Mouse (Mus musculus) cerebellum, adult 9-10 months (tissue): ENCODE results near the gene Tmem210.
A peak's percentile ranks its signal among the peaks of the same experiment; 100 is the strongest.

Experiments
- DNase-seq: peaks from one replicate; pipeline ENCODE4 v3.0.0; 2022

The Tmem210 gene

DNA sequence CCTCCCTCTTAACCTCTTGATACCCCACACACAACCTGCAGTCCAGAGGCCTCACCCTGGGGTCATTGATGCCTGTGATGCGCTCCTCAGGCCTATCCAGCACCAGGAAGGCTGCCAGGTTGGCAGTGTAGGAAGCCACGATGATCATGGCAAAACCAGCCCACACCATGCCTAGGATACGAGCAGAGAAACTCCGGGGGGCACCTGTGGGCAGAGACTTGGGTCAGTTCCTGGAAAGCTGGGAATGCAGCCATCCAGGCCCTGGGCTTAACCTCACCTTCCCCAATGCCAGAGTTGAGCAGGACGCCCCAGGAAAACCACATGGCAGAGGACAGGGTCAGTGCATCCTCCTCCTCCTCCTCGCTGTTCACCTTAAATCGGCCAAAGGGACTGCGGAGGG lies 9.1 kb downstream of the Tmem210 start:
- peak; percentile 60 for DNase-seq

DNA sequence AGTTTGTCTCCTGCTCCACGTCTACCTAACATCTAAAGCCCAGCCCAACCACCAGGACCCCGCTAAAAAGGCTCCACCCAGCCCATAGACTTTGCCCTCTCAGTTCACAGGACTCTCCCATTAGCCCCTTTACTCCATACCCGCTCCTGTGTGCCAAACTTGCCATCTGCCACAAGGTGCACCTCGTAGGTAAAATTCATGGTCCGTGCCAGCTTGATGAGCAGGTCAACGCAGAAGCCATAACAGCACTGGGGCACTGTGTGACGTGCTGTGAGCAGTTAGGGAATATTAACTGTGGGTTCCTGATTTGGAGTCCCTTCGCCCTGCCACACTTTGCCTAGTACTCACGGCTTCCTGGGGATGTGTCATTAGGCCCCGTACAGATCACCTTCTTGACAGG lies 10.1 kb downstream of the Tmem210 start:
- peak; percentile 72 for DNase-seq

DNA sequence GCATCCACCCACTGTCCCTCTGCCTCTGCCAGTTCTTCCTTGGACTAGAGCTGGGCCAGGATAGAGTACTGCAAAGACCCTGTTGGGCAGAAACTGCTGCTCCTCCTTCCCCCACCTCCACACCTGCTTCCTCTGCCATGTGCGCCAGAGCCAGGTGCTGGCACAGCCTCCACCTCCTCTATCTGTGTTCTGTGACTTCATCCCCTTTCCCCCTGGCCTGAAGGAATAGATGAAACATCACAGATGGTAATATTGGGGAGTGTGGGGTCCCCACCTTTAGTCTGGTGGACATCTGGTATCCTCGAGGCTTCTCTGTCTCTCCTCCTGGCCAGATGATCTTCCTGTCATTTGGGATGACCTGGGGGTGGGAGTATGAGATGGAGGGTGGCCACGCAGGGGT lies 15.5 kb downstream of the Tmem210 start:
- DNase-seq = no peak

DNA sequence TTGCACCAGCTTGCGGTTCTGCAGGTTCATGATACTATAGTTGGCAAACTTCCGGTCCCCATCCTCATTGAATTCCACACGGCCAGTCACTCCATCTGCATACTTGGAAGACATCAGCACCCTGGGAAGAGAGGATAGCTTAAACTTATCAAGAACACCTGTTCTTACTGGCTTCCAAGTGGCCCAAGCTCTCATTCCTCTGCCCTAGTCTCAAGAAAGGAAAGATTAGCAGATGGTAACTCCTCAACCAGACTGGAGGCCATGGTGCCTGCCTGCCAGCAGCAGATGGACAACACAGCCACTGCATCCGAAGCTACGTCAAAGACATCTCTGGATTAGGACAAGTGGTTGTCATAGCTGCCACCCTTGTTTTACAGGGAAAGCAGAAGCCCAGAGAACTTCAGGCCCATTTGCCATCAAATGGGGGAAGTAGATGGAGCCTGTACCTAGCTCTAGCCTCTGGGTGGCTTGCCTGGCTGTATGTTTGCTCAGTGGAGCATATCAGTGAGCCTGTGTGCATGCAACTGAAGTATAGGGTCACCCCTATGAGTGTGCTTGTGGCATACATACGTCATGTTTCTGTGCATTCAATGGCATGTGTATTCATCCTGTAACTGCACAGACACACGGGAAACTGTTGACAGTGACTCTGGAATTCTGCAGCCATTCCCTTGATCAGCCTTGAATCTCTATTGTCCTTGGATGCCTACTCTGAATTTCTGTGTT lies 16.1 kb downstream of the Tmem210 start:
- peak; percentile 92 for DNase-seq

DNA sequence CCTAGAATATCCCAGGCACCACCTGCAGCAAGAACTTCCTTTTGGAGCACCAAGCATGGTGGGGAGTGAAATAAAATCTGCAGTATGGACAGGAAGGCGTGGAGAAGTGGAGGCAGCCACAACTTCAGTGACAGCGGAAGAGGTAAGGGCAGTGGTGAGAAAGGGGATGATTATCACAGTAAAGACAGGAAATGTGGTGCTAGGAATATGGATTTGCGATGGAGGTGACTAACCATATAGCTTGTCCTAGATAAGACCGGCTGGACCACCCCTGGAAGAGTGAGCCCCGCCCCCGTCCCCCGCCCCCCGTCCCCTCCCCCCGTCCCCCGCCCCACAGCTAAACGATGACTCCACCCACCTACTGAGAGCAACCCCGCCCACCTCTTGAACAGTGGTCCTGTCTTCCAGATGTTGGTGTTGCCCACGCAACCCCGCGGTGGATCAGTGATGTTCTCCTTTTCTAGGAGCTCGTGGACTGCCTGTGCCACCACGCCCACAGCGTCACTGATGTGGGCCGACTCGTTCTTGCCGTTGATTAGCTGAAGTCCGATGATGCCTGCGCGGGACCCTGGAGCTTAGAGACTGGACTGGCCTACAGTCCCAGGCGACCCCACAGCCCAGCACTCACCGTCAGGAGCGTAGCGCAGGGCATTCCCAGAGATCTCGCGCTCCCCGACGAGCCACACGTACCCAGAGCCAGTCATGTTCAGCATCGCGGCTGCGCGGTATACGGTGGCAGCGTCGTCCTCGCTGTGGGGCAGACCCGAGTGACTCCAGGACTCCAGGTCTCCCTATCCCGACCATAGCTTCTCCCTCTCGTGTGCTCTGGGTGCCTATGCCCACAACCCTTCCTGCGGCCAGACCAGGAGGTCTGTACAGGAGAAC lies 17.0 kb downstream of the Tmem210 start:
- no peak for DNase-seq

DNA sequence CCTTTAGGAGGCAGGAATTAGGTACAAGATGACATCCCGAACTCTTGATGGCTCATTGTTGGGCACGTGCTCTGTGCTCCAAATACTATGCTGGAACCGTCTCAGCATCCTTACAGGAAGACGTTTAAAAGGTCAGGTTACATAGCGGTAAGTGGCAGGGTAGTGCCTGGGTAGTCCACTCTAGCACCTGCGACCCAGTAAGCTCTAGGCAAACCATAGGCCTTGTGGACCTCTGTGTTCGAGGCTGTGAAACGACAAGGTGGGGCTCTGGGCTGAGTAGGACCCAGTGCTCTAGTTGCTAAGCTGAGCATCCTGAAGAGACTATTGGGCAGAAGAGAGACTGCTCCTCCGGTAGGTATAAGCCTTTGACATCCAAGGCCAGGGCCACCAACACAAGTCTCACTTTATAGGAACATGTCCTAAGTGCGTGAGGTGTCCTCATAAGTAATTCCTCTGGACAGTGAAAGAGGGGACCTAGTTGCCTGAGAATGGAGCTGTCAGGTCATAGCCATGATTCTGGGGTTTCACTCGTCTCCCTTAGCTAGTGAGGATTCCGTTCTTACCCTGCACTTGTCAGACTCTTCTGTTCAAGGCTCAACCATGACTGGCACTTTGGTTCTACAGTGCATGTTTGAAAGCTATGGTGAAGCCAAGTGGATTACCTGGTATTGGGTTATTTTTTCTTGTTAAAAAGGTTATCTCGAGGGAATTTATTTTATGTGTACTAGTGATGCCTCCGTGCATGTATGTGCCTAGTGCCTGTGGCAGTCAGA lies 17.8 kb downstream of the Tmem210 start:
- DNase-seq = no peak

DNA sequence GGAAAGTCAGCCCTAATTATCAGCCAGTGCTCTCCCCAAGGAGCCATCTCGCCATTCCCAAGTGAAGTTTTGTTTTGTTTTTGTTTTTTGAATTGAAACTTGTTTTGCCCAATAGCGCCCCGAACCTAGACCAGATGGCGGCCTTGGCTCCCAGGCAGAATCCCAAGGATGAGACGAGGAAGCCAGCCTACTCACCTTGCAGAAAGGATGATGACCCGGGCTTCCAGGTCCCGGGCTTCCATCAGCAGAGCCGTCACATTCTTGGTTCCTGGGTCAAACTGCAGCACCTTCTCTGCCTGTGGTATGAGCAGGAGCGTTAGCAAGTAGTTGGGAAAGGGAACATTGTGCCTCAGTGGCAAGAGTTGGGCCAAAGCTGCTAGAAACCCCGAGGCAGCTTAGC lies 22.2 kb downstream of the Tmem210 start:
- DNase-seq = no peak

DNA sequence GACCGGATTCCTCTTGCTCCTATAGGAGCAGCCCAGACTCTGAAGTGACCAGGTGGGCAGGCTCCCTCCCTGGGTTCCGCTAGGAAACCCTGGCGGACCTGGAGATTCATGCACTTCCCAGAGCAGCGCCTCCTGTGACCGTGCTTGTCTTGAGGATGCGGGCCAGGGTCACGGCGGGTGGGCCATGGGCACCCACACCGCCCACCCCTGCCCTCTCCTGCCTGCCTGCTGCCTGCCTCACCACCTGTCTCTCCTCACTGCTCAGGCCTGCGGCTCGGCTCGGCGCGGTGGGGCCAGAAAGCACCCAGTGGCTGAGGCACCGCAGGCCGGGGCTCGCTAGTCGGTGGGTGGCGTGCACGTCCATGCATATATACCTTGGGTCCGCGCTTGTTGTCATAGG lies 23.0 kb downstream of the Tmem210 start:
- DNase-seq = no peak

DNA sequence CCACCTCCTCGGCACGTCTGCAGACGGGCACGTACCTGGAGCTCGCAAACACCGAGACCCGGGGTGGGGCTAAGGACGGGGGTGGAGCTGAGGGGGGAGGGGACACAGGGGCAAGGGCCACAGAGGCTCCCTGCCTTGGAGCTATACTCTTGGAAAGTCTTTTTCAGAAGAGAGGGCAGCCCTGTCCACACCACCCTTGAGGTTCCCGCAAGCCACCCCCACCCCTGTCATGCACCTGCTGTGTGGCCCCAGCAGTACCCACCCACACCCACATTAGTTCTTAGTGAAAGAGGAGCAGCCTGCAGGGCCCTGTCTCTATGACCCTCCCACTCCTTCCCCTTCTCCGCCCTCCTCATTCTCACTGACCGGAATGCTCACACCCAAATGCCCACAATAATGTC lies 23.5 kb downstream of the Tmem210 start:
- DNase-seq = no peak

DNA sequence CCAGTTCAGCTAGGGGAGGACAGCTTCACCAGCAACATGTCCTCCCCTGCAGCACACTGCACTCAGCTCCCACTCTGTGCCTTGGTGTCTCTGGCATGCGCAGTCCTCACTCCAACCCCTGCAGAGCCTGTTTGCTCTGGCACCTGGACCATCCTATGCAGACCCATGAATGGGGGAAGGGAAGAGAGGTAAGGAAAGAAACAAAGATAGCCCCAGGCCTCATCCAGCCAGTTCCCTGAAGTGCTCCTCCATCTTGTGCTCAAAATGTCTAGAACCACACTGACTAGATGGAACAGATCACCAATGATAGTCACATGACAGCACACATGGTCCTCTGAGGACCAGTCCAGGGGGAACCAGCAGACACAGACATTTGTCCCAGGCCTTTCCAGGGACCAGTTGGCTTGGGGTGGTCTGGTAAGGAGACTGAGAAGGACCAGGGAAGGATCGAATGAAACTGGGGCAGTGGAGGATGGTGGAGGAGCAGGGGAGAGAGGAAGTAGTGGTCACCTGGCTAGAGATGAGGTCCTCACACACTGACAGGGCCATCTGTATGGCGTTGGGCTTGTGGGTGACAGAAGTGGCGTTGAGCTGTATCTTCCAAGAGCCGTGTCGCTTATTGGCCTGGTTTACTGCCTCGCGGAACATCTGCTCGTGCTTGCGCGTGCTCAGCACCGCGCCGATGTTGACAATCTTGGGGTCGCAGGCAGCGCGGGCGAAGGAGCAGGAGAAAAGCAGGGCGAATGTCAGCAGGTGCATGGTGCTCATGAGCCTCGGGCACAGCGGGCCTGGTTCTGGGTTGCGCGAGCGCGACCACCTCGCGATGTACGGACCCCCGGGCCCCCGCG lies 30.4 kb downstream of the Tmem210 start:
- DNase-seq = peak; percentile 79

DNA sequence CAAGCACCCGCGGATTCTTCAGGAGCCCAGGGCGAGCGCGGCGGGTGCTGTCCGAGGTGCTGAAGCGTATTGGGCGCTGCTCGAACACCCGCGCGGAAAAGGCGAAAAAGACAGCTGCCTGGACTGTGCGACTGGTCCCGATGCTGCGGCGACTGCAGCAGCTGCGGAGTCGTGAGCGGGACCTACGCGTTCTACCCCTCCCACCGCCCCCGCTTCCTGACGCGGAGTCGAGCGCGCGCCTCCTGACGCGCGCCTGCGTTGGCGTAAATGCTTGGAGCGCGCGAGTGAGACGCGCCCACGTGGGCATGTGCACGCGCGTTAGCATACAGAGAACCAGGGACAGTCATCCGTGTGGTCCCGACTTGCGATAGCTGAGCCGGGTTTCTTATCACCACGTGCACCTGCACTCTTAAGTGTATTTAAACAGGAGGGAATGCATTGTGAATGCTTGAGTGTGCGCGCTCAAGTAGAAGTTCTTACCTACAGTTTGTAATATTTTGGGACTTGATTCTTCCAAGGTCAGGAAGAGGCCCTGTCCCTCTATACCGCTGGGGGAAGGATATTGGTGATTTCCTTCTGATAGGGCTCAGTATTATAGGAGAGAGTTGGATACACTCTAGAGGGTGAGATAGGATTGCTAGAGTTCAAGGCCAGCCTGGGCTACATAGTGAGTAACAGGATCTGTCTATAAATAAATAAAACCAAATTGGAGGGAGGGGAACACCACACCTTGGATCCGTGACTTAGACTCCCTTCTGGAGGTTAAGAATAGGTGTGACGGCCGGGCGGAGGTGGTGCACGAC lies 31.2 kb downstream of the Tmem210 start, which contains the start of gene Grin1:
TSS of gene Grin1 (minus strand) at position 217 of the 803 bp plus-strand sequence.
- DNase-seq = peak; percentile 91

DNA sequence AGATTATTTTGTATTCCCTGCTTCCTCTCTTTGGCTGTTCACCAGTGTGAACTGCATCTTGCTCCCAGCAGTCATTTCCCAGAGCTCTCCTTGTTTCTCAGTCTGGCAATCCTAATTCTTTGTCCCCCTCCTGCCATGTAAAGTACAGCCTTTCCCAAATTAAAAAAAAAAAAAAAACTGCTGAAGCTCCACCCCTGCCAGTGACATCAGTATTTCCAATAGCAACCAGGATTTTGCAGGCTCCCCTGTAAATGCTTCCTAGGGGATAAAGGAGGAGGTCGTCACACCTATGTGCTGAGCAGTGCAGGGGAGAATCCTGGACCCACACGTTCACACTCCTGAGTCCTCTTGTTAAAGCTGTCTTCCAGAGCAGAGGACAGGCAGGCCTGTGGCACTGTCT lies 32.1 kb downstream of the Tmem210 start:
- DNase-seq = peak; percentile 46

DNA sequence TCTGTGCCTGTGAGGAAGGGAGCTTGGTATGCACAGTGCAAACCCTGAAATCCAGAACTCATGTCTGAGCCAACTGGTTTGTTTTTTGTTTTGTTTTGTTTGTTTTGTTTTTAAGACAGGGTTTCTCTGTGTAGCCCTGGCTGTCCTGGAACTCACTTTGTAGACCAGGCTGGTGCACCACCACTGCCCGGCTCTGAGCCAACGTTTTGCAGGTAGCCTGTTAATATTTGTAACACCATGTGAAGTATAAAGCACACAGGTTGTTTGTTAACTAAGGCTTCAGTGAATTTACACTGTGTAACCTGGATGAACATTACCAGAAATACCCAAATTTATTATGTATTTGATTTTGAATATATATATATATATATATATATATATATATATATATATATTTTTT lies 38.1 kb downstream of the Tmem210 start:
- DNase-seq = no peak

DNA sequence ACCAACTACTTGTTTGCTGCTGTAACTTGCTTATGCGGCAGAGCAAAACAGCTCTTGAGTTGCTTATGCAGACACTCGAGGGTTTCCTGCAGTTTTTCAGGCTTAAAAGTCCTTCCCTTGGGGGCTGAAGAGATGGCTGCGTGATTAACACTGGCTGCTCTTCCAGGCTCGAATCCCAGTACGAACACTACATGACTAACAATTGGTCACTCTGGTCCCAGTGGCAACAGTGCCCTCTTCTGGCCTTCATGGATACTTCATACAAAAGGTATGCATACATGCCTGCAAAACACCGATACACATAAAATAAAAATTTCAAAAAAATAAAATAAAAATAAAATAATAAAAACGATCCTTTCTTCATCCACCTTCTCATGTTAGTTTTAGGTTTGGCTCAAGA lies 40.5 kb downstream of the Tmem210 start:
- DNase-seq = peak; percentile 71

DNA sequence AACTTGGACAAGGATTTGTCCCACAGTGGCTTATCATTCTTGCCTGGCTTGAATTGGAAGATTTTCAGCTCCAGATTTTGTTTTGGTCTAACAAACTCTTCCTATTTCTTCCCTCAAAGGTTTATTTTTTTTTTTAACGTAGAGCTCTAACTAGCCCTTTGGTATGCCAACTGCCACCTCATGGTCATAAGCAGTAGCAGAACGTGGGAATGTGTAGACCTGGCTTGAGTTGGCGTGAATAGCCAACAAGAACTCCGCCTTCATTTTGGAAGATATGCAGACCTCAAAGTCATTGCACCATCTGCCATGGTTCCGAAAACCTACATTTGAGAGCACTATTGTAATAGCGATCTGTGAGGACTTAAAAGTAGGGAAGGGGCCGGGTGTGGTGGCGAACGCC lies 43.5 kb downstream of the Tmem210 start:
- peak; percentile 45 for DNase-seq

DNA sequence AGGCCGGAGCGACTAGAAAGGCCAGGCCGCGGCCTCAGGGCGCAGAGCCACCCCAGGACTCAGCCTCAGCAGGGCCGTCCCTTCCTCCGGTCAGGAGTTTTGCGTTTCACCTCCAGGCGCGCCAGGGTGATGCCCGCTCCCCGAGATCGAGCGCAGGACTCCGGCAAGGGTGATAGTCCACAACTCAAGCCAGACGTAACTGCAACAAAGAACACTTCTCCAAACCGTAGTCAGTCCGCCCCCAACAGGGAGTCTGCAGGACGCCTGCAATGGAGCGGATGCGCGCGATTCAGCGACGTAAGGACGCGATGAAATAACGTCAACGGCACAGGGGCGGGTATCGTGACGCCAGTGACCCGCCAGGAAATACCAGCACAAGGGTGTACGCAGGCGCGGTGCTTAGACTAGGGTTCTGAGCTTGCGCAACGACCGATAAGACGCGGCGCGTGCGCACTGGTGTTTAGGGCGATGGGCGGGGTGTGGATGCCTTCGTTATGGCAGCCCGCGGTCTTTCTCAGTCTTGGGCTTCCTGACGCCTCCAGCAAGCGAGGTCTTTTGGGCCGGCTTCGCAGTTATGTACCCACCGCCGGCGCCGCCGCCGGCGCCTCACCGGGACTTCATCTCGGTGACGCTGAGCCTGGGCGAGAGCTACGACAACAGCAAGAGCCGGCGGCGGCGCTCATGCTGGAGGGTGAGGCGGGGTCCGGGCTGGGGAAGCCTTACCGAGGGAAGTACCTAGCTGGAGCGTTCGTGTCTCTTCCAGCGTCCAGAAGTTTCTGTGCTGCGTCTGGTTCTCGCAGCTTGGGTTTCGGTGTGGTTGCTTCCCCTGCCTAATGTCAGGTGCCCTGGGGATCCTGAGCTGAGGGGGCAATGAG lies 44.6 kb downstream of the Tmem210 start, which contains the start of gene Man1b1:
TSS of gene Man1b1 (plus strand) at position 53 of the 875 bp plus-strand sequence.
- DNase-seq = peak; percentile 99

DNA sequence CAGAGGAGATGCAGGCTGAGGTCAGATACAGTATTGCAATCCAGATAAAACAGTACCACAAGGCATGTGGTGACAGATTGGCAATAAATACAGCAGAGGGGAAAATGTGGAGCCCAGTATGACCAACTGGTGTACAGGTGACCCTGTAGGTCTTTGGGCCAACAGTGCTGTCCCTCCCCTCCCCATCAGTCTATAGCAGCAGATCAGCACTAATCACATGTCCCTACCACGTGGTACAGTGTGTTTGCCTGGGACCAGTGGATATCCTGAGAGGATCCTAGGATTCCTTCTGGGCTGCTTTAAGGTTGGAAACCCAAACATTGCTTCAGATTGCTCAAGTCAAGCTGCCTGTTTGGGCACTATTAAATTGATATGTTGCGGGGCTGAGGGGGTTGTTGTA lies 45.6 kb downstream of the Tmem210 start:
- DNase-seq = no peak

DNA sequence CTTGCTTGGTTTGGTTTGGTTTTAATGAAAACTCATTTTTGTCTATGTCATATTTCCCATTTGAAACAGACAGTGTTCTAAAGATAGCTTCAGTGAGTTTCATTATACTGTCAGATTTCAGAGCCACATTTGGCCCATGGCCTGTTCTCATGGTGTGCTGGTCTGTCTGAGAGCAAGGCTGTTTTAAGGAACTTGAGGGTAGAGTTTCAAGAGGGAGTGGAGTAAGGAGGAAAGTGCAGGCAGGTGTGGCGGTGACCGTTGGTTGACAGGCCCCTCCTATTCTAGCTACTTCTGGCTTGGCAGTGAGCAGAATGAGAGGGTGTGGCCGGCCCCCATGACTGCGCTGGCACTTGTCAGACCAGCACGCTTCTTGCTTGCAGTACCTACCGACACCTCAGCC lies 50.4 kb downstream of the Tmem210 start:
- DNase-seq = no peak
